Mouse (Mus musculus) right cerebral cortex, postnatal 4 days (tissue): ENCODE measurements around the gene Pofut1.

Source experiments
- DNase-seq: peaks from one replicate; pipeline ENCODE4 v3.0.0-alpha.2; 2022

The Pofut1 gene

DNA sequence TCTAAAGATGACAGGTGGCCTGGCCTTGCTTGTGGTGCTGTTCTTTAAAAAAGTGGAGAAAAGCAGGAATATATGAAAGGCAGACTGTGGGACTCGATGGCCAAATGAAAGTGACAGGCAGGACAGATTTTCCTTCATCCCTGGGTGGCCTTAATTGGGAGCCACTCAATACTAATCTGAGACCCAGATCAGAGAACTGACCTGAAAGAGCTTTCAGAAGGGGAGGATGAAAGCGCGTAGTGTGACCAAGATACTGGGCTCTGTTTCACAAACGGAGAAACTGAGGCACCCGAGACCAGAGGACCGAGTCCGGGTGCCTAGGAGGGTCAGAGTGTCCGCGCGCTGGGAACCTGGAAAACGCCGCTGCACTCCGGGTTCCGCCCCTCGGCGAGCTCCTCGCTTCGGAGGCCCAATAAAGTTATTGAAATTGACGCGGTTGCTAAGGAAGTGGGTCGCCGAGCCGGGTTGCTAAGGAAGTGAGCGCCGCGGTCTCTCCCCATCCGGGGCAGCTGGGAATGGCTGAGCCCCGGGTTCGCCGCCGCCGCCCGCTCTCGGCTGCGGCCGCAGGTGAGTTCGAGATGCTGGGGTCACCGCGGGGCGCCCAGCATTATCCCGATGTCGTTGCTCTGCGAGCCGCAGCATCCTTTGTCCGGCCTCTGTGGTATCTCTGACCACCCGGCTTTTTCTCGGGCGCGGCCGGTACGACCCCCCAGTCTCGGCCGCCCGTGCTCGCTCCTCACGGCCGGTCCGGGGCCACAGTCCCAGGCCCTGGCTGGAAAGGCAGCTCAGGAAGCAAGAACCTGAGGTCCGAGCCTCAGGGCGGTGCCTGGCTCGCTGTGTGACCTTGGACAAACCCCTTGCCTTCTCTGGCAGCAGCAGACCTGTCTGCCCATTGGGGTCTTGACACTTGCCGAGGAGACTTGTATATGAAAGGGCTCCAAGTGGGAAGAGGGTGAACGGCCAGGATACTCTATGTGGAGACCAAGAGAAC is 49.9 kb downstream of the Pofut1 start, which contains the start of gene Kif3b:
Gene Kif3b, plus strand, starts transcription at position 476 of the 991 bp plus-strand sequence.
- DNase-seq = peak; percentile 84

DNA sequence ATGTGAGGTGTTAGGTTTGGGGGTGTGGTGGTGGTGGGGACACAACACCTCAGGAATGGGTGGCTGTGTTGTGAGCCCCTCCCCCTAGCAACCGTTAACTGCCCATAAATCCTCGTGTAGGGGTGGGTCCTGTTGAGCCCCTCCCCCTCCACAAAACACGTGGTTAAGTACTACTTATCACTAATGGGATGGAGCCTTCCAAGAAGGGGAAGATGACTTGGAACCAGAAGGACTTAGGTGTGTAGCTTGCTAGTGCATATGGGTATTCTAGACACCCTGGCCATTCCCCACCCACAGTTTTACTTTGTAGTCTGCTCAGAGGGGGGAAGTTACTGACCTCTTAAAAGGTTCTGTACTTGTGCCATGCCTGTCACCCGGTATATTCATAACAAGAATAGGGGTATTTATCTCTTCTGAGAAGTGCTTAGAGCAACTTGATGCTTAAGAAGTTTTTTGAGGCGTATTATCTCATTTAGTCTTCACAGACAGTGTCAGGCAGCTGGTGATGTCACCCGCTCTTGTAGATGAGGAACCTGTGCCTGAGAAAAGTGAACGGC is 51.0 kb downstream of the Pofut1 start:
- no peak for DNase-seq

DNA sequence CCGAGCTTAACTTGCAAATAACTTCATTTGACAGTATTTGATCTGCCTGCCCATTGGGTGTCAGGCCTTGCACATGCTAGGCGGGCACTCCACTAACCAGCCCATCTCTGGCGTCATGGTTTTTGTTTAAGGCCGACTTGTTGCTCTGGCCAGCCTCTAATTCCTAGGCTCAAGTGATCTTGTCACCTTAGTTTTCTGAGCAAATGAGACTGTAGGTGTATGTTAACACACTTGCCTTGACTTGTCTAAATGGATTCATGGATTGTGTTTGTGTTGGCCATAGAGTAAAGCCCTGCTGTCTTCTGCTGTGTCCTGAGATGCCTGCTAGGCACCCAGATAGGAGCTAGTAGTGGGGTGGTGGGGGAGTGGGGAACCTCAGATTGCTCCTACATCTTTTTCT is 53.9 kb downstream of the Pofut1 start:
- no peak for DNase-seq

DNA sequence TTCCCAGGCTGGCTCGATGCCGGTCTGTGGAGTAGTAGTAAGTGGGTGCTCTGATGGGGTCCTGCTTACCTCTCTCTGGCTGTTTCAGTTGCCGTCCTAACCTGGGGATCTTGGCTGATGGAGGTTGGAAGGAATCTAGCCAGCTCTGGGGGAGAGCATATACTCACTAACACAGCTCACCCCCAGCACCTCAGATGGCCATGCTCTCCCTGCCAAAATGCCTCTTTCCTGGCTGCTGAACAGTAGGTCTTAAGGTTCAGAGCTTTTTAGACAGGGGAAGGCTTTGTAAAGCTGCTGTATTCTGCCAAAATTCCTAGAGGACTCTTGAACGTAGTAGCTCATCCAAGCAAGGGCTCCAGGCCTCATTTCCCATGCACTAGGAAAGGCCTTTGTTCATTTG is 56.4 kb downstream of the Pofut1 start:
- DNase-seq = no peak

DNA sequence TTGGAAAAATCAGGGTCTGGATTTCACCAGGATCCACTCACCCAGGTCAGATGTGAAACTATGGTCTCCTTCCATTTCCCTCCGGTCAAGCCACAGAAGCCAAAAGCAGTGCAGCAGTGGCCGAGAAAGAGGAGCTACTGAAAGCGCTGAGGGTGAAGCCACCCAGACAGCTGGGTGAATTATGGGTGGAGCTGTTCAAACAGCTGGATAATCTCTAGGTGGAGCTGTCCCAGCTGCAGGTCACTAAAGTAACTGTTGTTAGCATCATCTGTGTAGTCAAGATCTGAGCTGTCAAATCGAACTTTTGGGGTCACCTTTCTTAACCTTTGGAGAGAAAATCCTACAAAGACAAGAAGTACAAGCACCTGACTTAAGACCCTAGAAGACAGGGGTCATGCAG is 57.1 kb downstream of the Pofut1 start:
- no peak for DNase-seq

DNA sequence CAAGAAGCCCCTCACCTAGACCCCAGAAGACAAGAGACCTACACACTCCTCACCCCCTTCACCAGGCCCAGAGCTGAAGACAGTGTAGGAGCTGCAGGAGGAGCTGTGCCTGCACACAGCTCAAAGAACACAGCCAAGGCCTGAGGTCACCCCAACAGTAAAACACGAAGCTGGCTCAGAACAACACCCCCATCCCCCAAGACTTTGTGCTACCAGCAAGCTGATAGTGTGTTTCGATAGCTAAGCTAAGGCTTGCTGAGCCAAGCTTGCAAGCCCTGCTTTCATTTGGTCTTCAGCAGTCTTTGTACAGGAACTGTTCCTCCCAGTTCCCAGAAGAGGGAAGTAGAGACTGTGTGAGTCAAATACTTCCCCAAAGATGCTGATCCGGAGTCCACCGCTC is 57.5 kb downstream of the Pofut1 start:
- no peak for DNase-seq

DNA sequence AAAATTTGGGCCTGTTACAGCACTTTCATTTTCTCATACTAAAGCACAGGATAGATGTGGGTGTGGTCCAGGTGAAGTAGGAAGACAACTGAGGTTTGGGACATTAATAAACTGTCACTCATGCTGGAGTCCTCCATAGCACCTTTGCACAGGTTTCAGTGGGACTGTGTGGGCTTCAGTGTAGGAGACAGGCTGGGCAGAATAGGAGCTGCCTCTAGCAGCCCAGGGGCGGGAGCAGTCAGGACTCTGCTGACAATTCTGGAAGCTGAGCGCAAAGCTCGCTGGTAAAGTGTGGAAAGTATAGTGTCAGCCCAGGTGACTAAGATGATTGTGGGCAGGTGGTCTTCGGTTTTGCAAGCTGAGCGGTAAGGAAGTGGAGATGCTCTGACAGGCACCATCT is 59.8 kb downstream of the Pofut1 start:
- DNase-seq = no peak

DNA sequence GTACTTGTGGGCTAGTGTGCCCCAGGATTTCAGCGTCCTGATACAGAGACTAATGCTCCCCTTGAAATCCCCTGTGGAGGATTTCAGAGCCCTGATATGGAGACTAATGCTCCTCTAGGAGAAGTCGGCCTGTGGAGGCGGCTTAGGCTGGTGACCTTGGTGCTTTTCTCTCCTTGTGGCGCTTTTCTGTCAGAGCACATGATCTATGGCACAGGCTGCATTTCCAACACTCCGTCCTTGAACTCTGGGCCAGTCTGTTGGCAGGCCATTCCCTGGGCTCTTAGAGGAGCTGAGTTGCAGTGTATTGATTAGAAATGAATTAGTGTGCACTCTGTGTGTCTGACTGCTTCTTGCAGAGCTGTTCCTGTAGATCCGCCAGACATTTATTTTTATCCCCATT is 63.9 kb downstream of the Pofut1 start:
- no peak for DNase-seq

DNA sequence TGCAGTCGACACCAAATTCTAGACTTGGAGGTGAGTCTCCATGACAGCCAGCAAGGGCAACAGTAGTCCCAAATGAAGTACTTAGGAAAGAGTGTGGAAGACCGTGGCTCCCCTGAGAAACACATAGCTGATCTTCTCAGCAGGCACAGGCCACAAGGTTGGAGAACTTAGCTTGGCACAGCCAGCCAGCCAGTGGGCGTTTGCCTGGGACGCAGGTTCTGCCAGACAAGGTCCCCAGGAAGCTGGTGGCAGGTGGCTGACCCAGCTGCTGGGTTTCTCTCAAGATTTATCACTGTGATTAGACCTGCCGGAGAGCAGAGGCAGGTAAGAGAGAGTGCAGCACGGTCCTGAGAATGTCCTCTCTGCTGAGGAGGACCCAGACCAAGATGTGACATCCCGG is 67.3 kb downstream of the Pofut1 start:
- DNase-seq = no peak

DNA sequence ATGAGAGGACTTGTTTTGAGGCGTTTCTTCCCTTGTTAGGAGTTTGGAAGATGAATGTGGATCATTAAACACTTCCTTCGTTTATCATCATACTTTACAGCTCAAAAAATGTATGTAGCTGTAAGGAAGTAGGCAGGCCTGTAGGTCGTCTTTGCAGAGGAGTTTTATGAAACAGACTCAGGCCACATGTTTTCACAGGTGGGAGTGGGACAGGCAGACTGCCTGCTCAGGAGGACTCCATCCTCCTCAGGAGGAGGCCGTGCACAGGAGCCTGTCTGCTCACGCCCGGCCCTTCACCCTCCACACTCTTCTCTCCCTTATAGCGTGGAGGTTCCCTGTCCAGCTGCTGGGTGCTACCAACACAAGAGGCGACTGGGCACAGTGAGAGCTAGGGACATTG is 67.8 kb downstream of the Pofut1 start:
- DNase-seq = no peak

DNA sequence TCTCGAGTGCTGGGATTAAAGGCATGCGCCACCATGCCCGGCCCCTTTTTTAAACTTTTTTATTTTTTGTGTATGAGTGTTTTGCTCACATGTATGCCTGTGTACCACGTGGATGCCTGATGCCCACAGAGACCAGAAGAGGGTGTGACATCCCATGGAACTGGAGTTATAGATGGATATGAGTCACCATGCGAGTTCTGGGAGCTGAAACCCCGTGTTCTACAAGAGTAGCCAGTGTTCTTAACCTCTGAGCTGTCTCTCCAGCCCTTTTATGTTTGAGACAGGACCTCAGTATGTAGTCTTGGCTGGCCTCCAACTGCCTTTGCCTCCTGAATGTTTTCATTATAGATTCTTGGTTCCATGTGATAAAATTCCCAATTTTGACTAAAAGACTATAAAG is 68.9 kb downstream of the Pofut1 start:
- no peak for DNase-seq

DNA sequence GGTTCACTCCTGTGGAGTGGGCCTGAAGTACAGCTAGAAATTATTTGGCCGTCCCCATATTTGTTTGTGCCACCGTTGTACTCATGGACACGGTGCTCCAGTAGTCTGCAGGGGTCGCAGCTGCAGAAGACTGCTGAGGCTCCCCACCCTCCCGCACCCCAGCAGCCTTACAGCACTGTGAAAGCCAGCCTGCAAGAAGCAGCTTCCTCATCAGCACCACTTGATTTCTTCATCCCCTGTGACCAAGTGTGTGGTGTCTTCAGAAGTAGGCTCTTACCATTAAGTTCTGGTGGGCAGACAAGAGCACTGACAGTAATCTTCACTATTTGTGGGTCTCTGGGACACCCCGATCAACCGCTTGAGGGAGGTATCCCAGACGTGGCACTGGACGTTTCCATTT is 71.6 kb downstream of the Pofut1 start:
- no peak for DNase-seq

DNA sequence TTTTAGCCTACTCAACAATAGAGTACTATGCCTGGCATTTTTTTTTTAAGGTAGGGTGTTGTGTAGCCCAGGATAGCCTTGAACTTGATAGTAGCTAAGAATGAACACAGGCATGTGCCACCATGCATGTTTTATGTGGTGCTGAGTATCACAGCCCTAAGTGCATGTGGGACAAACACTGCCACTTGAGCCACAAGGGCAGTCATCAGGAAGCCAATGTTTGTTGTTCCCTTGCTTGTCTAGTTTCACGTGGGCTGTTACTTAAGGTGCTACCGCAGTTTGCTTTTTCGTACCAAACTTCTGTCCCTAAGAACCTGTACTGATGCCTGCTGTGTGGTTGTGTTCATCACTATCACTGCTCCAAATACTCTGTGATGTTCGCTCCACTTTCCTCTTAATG is 77.1 kb downstream of the Pofut1 start:
- no peak for DNase-seq

DNA sequence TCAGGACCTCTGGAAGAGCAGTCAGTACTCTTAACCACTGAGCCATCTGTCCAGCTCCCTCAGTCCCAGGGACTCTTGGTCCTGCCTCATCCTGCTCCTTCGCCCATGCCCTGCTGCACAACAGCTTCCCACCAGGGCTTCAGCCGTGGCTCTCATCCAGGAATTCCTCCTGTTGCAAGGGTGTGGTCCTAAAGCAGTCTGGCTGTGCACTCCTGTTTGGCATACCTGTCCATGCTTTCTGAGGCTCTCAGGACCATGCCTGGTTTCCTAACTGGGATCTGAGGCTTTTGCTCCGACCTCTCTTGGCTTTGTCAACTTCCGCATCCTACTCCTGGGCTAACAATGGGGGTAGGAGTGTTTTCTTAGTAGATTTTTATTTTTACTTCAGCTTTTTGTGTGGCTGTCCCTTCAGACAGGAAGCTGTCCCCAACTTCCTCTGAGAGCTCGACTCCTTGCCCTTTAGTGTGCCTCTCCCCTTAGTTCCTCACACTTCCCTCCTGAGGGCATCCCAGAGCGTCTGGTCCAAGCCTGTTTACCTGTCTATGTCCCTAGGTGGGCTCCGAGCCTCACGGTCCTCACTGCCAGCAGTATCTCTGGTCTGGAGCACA is 77.8 kb downstream of the Pofut1 start:
- DNase-seq = no peak
